Mouse (Mus musculus) kidney, postnatal 0 days (tissue): ENCODE measurements at regions not wholly inside any gene's neighbourhood (a gene's known extent, or its start where the extent isn't known, plus 50 kb on each side); places are given as distances from the start of the nearest gene placed in this dataset.

Experiments
- ATAC-seq: fragments of 200-750 bp; cut with Nextera tagmentation; replicated peaks from 2 replicates; pipeline ENCODE4 v1.8.0; 2017; ENCODE audit warnings: low read depth, moderate number of reproducible peaks, moderate TSS enrichment, moderate library complexity; ENCODE audit not compliant: low FRiP score
- DNase-seq: peaks from one replicate; pipeline ENCODE4 v3.0.0-alpha.2; 2016; ENCODE audit warnings: low spot score
- H3K27ac ChIP-seq: fragments of 300-500 bp; sonication (generic); 2 replicates; pipeline ENCODE4 v1.5.1; 2014; ENCODE audit warnings: mild to moderate bottlenecking
- H3K27me3 ChIP-seq: fragments of 300-500 bp; sonication (generic); 2 replicates; pipeline ENCODE4 v1.6.1; 2014; ENCODE audit warnings: low read length, mixed read lengths; ENCODE audit not compliant: insufficient read depth
- H3K36me3 ChIP-seq: fragments of 300-500 bp; sonication (generic); 2 replicates; pipeline ENCODE4 v1.6.1; 2014; ENCODE audit warnings: low read length, mixed read lengths; ENCODE audit not compliant: insufficient read depth
- H3K4me1 ChIP-seq: fragments of 300-500 bp; sonication (generic); replicated peaks from 2 replicates; pipeline ENCODE4 v1.6.1; 2014; ENCODE audit warnings: antibody characterized with exemption, low read length, mixed read lengths; ENCODE audit not compliant: insufficient read depth
- H3K4me2 ChIP-seq: fragments of 300-500 bp; sonication (generic); 2 replicates; pipeline ENCODE4 v1.6.1; 2014; ENCODE audit warnings: mild to moderate bottlenecking, low read length, moderate library complexity, mixed read lengths
- H3K4me3 ChIP-seq: fragments of 300-500 bp; sonication (generic); replicated peaks from 2 replicates; pipeline ENCODE4 v1.5.1; 2014; ENCODE audit warnings: low read depth, low read length
- H3K9ac ChIP-seq: fragments of 300-500 bp; sonication (generic); 2 replicates; pipeline ENCODE4 v1.6.1; 2014; ENCODE audit warnings: low read depth, low read length
- H3K9me3 ChIP-seq: fragments of 300-500 bp; sonication (generic); replicated peaks from 2 replicates; pipeline ENCODE4 v1.6.1; 2016; ENCODE audit warnings: low read length, inconsistent platforms, mixed read lengths
- CTCF ChIP-seq: IDR thresholded peaks from 2 replicates; pipeline ENCODE4 v1.5.1; 2016; ENCODE audit warnings: antibody characterized with exemption, low read depth, mild to moderate bottlenecking, moderate library complexity
- WGBS: fragments of 180-500 bp; shearing (Covaris S2); extraction: QIAGEN DNeasy Blood & Tissue Kit; methylation state at CpG from one replicate; pipeline ENCODE4 v1.1.7; 2014; 5-methylcytosine and 5-hydroxymethylcytosine counted together

DNA sequence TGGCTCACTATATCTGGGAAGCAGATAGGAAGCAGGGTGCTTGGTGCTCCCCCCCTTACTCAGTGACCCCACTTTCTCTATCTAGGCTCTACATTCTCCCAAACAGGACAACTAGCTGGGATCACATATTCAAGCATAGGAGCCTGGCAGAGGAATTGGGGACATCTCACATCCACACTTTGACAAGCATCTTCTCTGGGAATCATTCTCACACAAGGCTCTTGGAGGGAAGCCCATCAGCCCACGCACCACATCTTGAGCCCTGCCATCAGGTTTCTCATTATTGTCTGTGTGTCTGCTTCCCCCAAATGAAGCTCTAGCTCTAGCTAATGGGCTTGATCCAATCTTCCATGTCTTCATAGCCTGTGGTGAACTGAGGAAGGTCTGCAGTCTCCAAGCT is 362.4 kb upstream of the Xylt1 start:
- Histone ChIP-seq H3K9me3 (no peaks in the 10 kb centered on the region), H3K27me3 (no peaks in the 10 kb centered on the region), H3K4me1 (no peaks in the 10 kb centered on the region), H3K27ac (no peak overlapping the region), H3K36me3 (no peaks in the 10 kb centered on the region), H3K9ac (no peak overlapping the region), H3K4me2 (no peak overlapping the region), H3K4me3 (no peak overlapping the region)
- 89% methylated on average over 1 of the region's 1 CpGs for WGBS
- DNase-seq, result no peak
- TF ChIP-seq CTCF, result no peak
- no peak for ATAC-seq

- ATAC-seq (no peak), DNase-seq (peak; percentile 79)
- Histone ChIP-seq H3K9ac (no peak overlapping the region), H3K9me3 (no peaks in the 10 kb centered on the region), H3K36me3 (no peaks in the 10 kb centered on the region), H3K27me3 (no peaks in the 10 kb centered on the region), H3K4me3 (no peak overlapping the region), H3K4me1 (no peaks in the 10 kb centered on the region), H3K4me2 (no peak overlapping the region), H3K27ac (no peak overlapping the region)
- no peak for TF ChIP-seq CTCF
- 48% methylated on average over 4 of the region's 4 CpGs for WGBS
Observed at GRCm38 (mm10) chr7:117021716-117022115, 359.1 kb upstream of the Xylt1 start.

GRCm38 (mm10) chr7:117044926-117045325 is 335.9 kb upstream of the Xylt1 start:
- Histone ChIP-seq H3K4me2 (no peak overlapping the region), H3K4me1 (no peaks in the 10 kb centered on the region), H3K4me3 (no peak overlapping the region), H3K27me3 (no peaks in the 10 kb centered on the region), H3K36me3 (no peaks in the 10 kb centered on the region), H3K9me3 (no peaks in the 10 kb centered on the region), H3K27ac (no peak overlapping the region), H3K9ac (no peak overlapping the region)
- no peak for DNase-seq
- ATAC-seq, result no peak
- no peak for TF ChIP-seq CTCF
- WGBS, result 80% methylated on average over 9 of the region's 9 CpGs

GRCm38 (mm10) chr7:117049249-117049648 is 331.5 kb upstream of the Xylt1 start:
- H3K9ac ChIP-seq, result no peak overlapping the region
- no peaks in the 10 kb centered on the region for H3K27me3 ChIP-seq
- no peaks in the 10 kb centered on the region for H3K4me1 ChIP-seq
- no peak overlapping the region for H3K4me2 ChIP-seq
- TF ChIP-seq CTCF, result no peak
- H3K9me3 ChIP-seq, result no peaks in the 10 kb centered on the region
- ATAC-seq (no peak), DNase-seq (no peak)
- H3K36me3 ChIP-seq, result no peaks in the 10 kb centered on the region
- H3K27ac ChIP-seq, result no peak overlapping the region
- no peak overlapping the region for H3K4me3 ChIP-seq

DNA sequence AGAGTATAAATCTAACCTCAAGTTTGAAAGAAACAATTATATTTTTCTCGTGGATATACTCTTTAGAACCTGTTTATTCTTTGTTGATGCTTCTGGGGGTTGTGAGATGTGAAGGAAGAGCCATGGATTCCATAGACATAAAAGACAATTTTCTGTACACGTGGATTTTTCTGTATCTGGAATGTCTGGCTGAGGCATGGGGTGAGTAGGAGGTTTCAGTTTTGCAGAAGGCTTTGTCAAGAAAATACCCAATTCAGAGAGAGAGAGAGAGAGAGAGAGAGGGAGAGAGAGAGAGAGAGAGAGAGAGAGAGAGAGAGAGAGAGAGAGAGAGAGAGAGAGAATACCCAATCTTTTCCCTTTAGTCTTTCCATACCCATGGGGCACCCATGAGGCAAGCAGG is 315.0 kb upstream of the Xylt1 start:
- Histone ChIP-seq H3K9ac (no peak overlapping the region), H3K4me1 (no peaks in the 10 kb centered on the region), H3K36me3 (no peaks in the 10 kb centered on the region), H3K4me2 (no peak overlapping the region), H3K9me3 (no peaks in the 10 kb centered on the region), H3K27me3 (no peaks in the 10 kb centered on the region), H3K4me3 (no peak overlapping the region), H3K27ac (no peak overlapping the region)
- no peak for TF ChIP-seq CTCF
- 67% methylated on average over 2 of the region's 2 CpGs for WGBS
- DNase-seq (no peak), ATAC-seq (no peak)

DNA sequence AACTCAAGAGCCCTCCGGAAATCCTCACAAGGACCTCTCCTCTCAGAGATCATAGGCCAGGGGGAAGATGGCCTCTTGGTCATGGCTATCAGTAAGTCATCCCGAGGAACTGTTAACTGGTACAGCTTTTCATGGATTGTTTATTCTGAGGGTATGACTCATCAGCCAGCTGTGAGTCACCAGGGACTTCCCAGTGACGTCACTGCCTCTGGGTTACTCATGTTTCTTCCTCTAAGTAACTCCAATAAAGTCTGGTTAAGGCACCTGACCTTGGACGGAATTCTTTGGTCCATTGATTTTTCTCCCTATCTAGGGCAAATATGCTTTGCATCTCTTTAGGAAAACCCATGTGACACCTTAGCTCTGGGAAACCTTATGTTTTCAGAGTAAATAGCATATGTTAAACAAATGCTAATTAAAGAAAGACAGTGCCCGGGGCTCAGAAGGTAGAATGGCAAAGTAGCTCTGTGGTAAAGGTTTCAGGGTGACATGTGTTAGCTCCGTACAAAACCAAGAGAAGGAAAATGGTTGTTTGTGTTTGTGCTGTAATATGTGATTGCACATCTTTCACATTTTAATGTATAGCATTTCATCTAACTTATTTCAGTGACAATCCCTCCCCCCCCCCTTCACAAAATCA is 289.7 kb upstream of the Xylt1 start:
- no peak for TF ChIP-seq CTCF
- Histone ChIP-seq H3K9me3 (no peaks in the 10 kb centered on the region), H3K27ac (no peak overlapping the region), H3K4me3 (no peak overlapping the region), H3K36me3 (no peaks in the 10 kb centered on the region), H3K9ac (no peak overlapping the region), H3K4me2 (no peak overlapping the region), H3K27me3 (no peaks in the 10 kb centered on the region), H3K4me1 (no peaks in the 10 kb centered on the region)
- WGBS, result 21% methylated on average over 6 of the region's 6 CpGs
- DNase-seq, result peak; percentile 68
- peak; percentile 87 for ATAC-seq

DNA sequence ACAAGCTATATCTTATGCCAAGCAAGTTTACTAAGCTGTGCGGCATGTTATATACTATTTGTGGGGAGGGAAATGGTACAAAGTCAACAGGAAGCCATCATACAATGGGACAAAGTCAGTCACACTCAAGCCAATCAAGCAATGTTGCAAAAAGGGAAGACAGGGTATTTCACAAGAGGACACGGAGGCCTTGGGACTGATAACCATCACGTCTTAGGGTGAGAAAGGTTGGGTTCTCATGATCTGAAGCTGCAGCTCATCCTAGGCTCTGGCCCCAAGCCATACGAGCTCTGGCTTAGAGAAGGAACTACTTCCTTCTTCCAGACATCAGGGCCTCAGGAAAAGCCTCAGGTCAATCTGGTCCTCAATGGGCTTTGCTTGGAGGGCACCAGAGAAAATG is 287.9 kb upstream of the Xylt1 start:
- H3K27ac ChIP-seq, result no peak overlapping the region
- no peaks in the 10 kb centered on the region for H3K27me3 ChIP-seq
- ATAC-seq (no peak), DNase-seq (no peak)
- no peak overlapping the region for H3K4me2 ChIP-seq
- WGBS, result 81% methylated on average over 4 of the region's 4 CpGs
- no peaks in the 10 kb centered on the region for H3K9me3 ChIP-seq
- H3K4me1 ChIP-seq, result no peaks in the 10 kb centered on the region
- H3K36me3 ChIP-seq, result no peaks in the 10 kb centered on the region
- H3K4me3 ChIP-seq, result no peak overlapping the region
- no peak overlapping the region for H3K9ac ChIP-seq
- no peak for TF ChIP-seq CTCF
